Mouse (Mus musculus) kidney, postnatal 0 days (tissue): Measurements from ENCODE around the gene Msi1. TPM values are rescaled to one million over a fixed set of nuclear protein-coding genes. Genes with fewer than 3 reads are reported as not detected.
"Not testable (repeated sequence)": the region's sequence is repeated elsewhere in the genome, so short reads cannot be mapped to it uniquely, and the experiment has no call there.

Source experiments
- ATAC-seq: fragments of 200-750 bp; cut with Nextera tagmentation; replicated peaks from 2 replicates; pipeline ENCODE4 v1.8.0; 2017; ENCODE audit warnings: low read depth, moderate number of reproducible peaks, moderate TSS enrichment, moderate library complexity; ENCODE audit not compliant: low FRiP score
- DNase-seq: peaks from one replicate; pipeline ENCODE4 v3.0.0-alpha.2; 2016; ENCODE audit warnings: low spot score
- H3K27ac ChIP-seq: fragments of 300-500 bp; sonication (generic); 2 replicates; pipeline ENCODE4 v1.5.1; 2014; ENCODE audit warnings: mild to moderate bottlenecking
- H3K27me3 ChIP-seq: fragments of 300-500 bp; sonication (generic); 2 replicates; pipeline ENCODE4 v1.6.1; 2014; ENCODE audit warnings: low read length, mixed read lengths; ENCODE audit not compliant: insufficient read depth
- H3K36me3 ChIP-seq: fragments of 300-500 bp; sonication (generic); 2 replicates; pipeline ENCODE4 v1.6.1; 2014; ENCODE audit warnings: low read length, mixed read lengths; ENCODE audit not compliant: insufficient read depth
- H3K4me1 ChIP-seq: fragments of 300-500 bp; sonication (generic); replicated peaks from 2 replicates; pipeline ENCODE4 v1.6.1; 2014; ENCODE audit warnings: antibody characterized with exemption, low read length, mixed read lengths; ENCODE audit not compliant: insufficient read depth
- H3K4me2 ChIP-seq: fragments of 300-500 bp; sonication (generic); 2 replicates; pipeline ENCODE4 v1.6.1; 2014; ENCODE audit warnings: mild to moderate bottlenecking, low read length, moderate library complexity, mixed read lengths
- H3K4me3 ChIP-seq: fragments of 300-500 bp; sonication (generic); replicated peaks from 2 replicates; pipeline ENCODE4 v1.5.1; 2014; ENCODE audit warnings: low read depth, low read length
- H3K9ac ChIP-seq: fragments of 300-500 bp; sonication (generic); 2 replicates; pipeline ENCODE4 v1.6.1; 2014; ENCODE audit warnings: low read depth, low read length
- H3K9me3 ChIP-seq: fragments of 300-500 bp; sonication (generic); replicated peaks from 2 replicates; pipeline ENCODE4 v1.6.1; 2016; ENCODE audit warnings: low read length, inconsistent platforms, mixed read lengths
- CTCF ChIP-seq: IDR thresholded peaks from 2 replicates; pipeline ENCODE4 v1.5.1; 2016; ENCODE audit warnings: antibody characterized with exemption, low read depth, mild to moderate bottlenecking, moderate library complexity
- WGBS: fragments of 180-500 bp; shearing (Covaris S2); extraction: QIAGEN DNeasy Blood & Tissue Kit; methylation state at CpG from one replicate; pipeline ENCODE4 v1.1.7; 2014; 5-methylcytosine and 5-hydroxymethylcytosine counted together
- polyA plus RNA-seq: library from polyadenylated mRNA; unstranded; fragments of >200 nt; fragmentation: Nextera tagmentation; extraction: Ambion mirVana; gene quantifications from 2 replicates; pipeline ENCODE4 v1.2.1, GENCODE M21; 2015

Gene Msi1
- polyA plus RNA-seq, 1 experiment from 2014 or later: 12.4 TPM

- H3K4me2 ChIP-seq: peak overlapping the region; percentile 75
- no peaks in the 10 kb centered on the region for H3K27me3 ChIP-seq
- TF ChIP-seq CTCF: no peak
- peak overlapping the region; percentile 65 for H3K9ac ChIP-seq
- peaks cover 3% of the 10 kb centered on the region; the same call in 1 of the 2 replicates for H3K4me1 ChIP-seq
- WGBS: 2% methylated on average over 36 of the region's 43 CpGs
- H3K36me3 ChIP-seq: no peaks in the 10 kb centered on the region
- DNase-seq (peak; percentile 78), ATAC-seq (peak; percentile 60)
- H3K27ac ChIP-seq: peak overlapping the region; percentile 79
- H3K9me3 ChIP-seq: no peaks in the 10 kb centered on the region
- peak overlapping the region; percentile 26 for H3K4me3 ChIP-seq
Measured at GRCm38 (mm10) chr5:115436421-115437124, 7.2 kb downstream of the Msi1 start.

- Histone ChIP-seq H3K36me3 (no peaks in the 10 kb centered on the region), H3K4me3 (no peak overlapping the region), H3K9me3 (no peaks in the 10 kb centered on the region), H3K4me2 (no peak overlapping the region), H3K4me1 (peaks cover 3% of the 10 kb centered on the region; the same call in 1 of the 2 replicates), H3K27me3 (no peaks in the 10 kb centered on the region), H3K9ac (no peak overlapping the region), H3K27ac (no peak overlapping the region)
- ATAC-seq: no peak
- WGBS: 57% methylated on average over 7 of the region's 7 CpGs
- DNase-seq: no peak
- TF ChIP-seq CTCF: no peak
Measured at GRCm38 (mm10) chr5:115437242-115437944, 8.0 kb downstream of the Msi1 start.

GRCm38 (mm10) chr5:115437945-115438315, 8.5 kb downstream of the Msi1 start:
- Histone ChIP-seq H3K4me3 (no peak overlapping the region), H3K36me3 (0 out of 2 replicates have a peak, but pooled peaks cover 2% of the 10 kb centered on the region), H3K9me3 (no peaks in the 10 kb centered on the region), H3K4me1 (peaks cover 3% of the 10 kb centered on the region; the same call in 1 of the 2 replicates), H3K4me2 (no peak overlapping the region), H3K9ac (no peak overlapping the region), H3K27ac (no peak overlapping the region), H3K27me3 (no peaks in the 10 kb centered on the region)
- WGBS: 31% methylated on average over 2 of the region's 2 CpGs
- DNase-seq: no peak
- no peak for TF ChIP-seq CTCF
- ATAC-seq: no peak

GRCm38 (mm10) chr5:115438667-115439066, 9.3 kb downstream of the Msi1 start:
- peaks cover 6% of the 10 kb centered on the region; the same call in 1 of the 2 replicates for H3K36me3 ChIP-seq
- H3K4me2 ChIP-seq: no peak overlapping the region
- no peak overlapping the region for H3K27ac ChIP-seq
- no peak for ATAC-seq
- H3K9me3 ChIP-seq: no peaks in the 10 kb centered on the region
- TF ChIP-seq CTCF: no peak
- H3K4me1 ChIP-seq: peaks cover 3% of the 10 kb centered on the region; the same call in 1 of the 2 replicates
- H3K9ac ChIP-seq: no peak overlapping the region
- H3K4me3 ChIP-seq: no peak overlapping the region
- no peaks in the 10 kb centered on the region for H3K27me3 ChIP-seq
- no peak for DNase-seq
- 37% methylated on average over 7 of the region's 7 CpGs for WGBS

- no peak; the same call in 1 of the 2 replicates for ATAC-seq
- H3K9ac ChIP-seq: no peak overlapping the region
- H3K4me1 ChIP-seq: peaks cover under 1% of the 10 kb centered on the region; the same call in 1 of the 2 replicates
- peak; percentile 87 for TF ChIP-seq CTCF
- no peak overlapping the region for H3K4me2 ChIP-seq
- H3K27me3 ChIP-seq: no peaks in the 10 kb centered on the region
- H3K36me3 ChIP-seq: peaks cover 14% of the 10 kb centered on the region; the same call in 1 of the 2 replicates
- WGBS: 31% methylated on average over 14 of the region's 14 CpGs
- H3K4me3 ChIP-seq: no peak overlapping the region
- peak; percentile 89 for DNase-seq
- no peaks in the 10 kb centered on the region for H3K9me3 ChIP-seq
- H3K27ac ChIP-seq: no peak overlapping the region
Measured at GRCm38 (mm10) chr5:115441205-115441849, 11.9 kb downstream of the Msi1 start.

DNA sequence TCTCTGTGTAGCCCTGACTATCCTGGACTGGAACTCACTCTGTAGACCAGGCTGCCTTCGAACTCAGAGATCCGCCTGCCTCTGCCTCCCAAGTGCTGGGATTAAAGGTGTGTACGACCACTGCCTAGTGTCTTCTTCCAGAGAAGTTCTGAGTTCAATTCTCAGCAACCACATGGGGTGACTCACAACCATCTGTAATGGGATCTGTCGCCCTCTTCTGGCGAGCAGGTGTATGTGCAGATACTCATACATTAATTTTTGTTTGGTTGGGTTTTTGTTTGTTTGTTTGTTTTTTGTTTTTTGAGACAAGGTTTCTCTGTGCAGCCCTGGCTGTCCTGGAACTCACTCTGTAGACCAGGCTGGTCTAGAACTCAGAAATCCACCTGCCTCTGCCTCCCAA, 13.3 kb downstream of the Msi1 start:
- not testable (repeated sequence) for H3K9ac ChIP-seq, H3K4me3 ChIP-seq, H3K27ac ChIP-seq, H3K27me3 ChIP-seq, H3K4me2 ChIP-seq, H3K9me3 ChIP-seq, ATAC-seq, H3K4me1 ChIP-seq, DNase-seq
- TF ChIP-seq CTCF: peak; percentile 72
- H3K36me3 ChIP-seq: peaks cover 18% of the 10 kb centered on the region
- WGBS: 80% methylated on average over 5 of the region's 5 CpGs
